Comparison of ENCODE assay signal across 12 mouse cellular contexts in genomic region chr1:137952777-137953176, GRCm38 (mm10).
DNase-seq lines count a peak whose midpoint lies in the region; ATAC-seq and TF ChIP-seq lines count a peak whose summit lies in the region.
"Had no signal": no experiment of that assay in that cellular context is flagged by ENCODE, and none has a peak within 500 bp of the region (broad histone marks: within the 10 kb centered on the region; RNA-seq: fewer than 3 reads in every experiment).

No protein-coding gene starts in this region.

- DNase-seq in kidney, postnatal 36 days, result no peak
- DNase-seq in hindbrain, embryonic 10.5 days (ENCODE audit: low spot score), result no peak
- DNase-seq in lung, postnatal 0 days (ENCODE audit: low spot score), result no peak
- DNase-seq in urinary bladder, postnatal 10 days (ENCODE audit: low spot score), result no peak
- DNase-seq: adrenal gland, postnatal 36 days; cerebellum, postnatal 10 days; heart, adult 2 months; liver; lung, postnatal 14 days had no signal

- TF ChIP-seq CTCF in lung, postnatal 0 days (IDR thresholded peaks at IDR 0.05), result no peak

- peaks cover 6% of the 10 kb centered on the region for H3K4me1 ChIP-seq in kidney, embryonic 15.5 days
- H3K4me1 ChIP-seq in embryonic facial prominence, embryonic 15.5 days, result peaks cover 22% of the 10 kb centered on the region
- peaks cover 10% of the 10 kb centered on the region; the same call in 1 of the 2 replicates for H3K4me1 ChIP-seq in hindbrain, embryonic 10.5 days (replicated peaks)
- H3K4me1 ChIP-seq in limb, embryonic 15.5 days, result peaks cover 13% of the 10 kb centered on the region
- no peaks in the 10 kb centered on the region for H3K4me1 ChIP-seq in lung, postnatal 0 days (ENCODE audit: insufficient read depth, low read depth, low read length)

- peaks cover 16% of the 10 kb centered on the region for H3K36me3 ChIP-seq in kidney, embryonic 15.5 days
- H3K36me3 ChIP-seq in embryonic facial prominence, embryonic 15.5 days, result peaks cover 7% of the 10 kb centered on the region
- peaks cover 41% of the 10 kb centered on the region for H3K36me3 ChIP-seq in hindbrain, embryonic 10.5 days
- H3K36me3 ChIP-seq in limb, embryonic 15.5 days, result 0 out of 2 replicates have a peak, but pooled peaks cover 8% of the 10 kb centered on the region
- no peaks in the 10 kb centered on the region for H3K36me3 ChIP-seq in lung, postnatal 0 days (ENCODE audit: insufficient read depth, low read length)

- 63% methylated on average over 1 of the region's 1 CpGs for WGBS in kidney, embryonic 15.5 days
- 81% methylated on average over 1 of the region's 1 CpGs for WGBS in embryonic facial prominence, embryonic 15.5 days
- whole genome bisulfite sequencing in hindbrain, embryonic 10.5 days, result 90% methylated on average over 1 of the region's 1 CpGs
- WGBS in limb, embryonic 15.5 days, result 48% methylated on average over 1 of the region's 1 CpGs
- WGBS in lung, postnatal 0 days, result 89% methylated on average over 1 of the region's 1 CpGs

- H3K27me3 ChIP-seq in kidney, embryonic 15.5 days, result no peaks in the 10 kb centered on the region
- no peaks in the 10 kb centered on the region for H3K27me3 ChIP-seq in embryonic facial prominence, embryonic 15.5 days
- H3K27me3 ChIP-seq in hindbrain, embryonic 10.5 days (ENCODE audit: insufficient read depth, poor library complexity, severe bottlenecking), result no peaks in the 10 kb centered on the region
- H3K27me3 ChIP-seq in limb, embryonic 15.5 days, result no peaks in the 10 kb centered on the region
- no peaks in the 10 kb centered on the region for H3K27me3 ChIP-seq in lung, postnatal 0 days (replicated peaks; ENCODE audit: insufficient read depth, low read length)

- peak overlapping the region; percentile 63 for H3K27ac ChIP-seq in kidney, embryonic 15.5 days
- H3K27ac ChIP-seq in embryonic facial prominence, embryonic 15.5 days (replicated peaks), result peak overlapping the region; percentile 68
- peak overlapping the region; percentile 35; the same call in 1 of the 2 replicates for H3K27ac ChIP-seq in hindbrain, embryonic 10.5 days
- H3K27ac ChIP-seq in limb, embryonic 15.5 days, result peak overlapping the region; percentile 59; the same call in 1 of the 2 replicates
- no peak overlapping the region for H3K27ac ChIP-seq in lung, postnatal 0 days (ENCODE audit: low read length)
- H3K27ac ChIP-seq: heart, adult 2 months had no signal

- H3K4me3 ChIP-seq in kidney, embryonic 15.5 days (replicated peaks), result no peak overlapping the region
- no peak overlapping the region for H3K4me3 ChIP-seq in embryonic facial prominence, embryonic 15.5 days (replicated peaks)
- no peak overlapping the region for H3K4me3 ChIP-seq in hindbrain, embryonic 10.5 days
- no peak overlapping the region for H3K4me3 ChIP-seq in limb, embryonic 15.5 days
- no peak overlapping the region for H3K4me3 ChIP-seq in lung, postnatal 0 days (ENCODE audit: low read depth, low read length)
- H3K4me3 ChIP-seq: heart, adult 2 months had no signal

- H3K4me2 ChIP-seq in kidney, embryonic 15.5 days, result no peak overlapping the region
- H3K4me2 ChIP-seq in embryonic facial prominence, embryonic 15.5 days (replicated peaks), result no peak overlapping the region
- no peak overlapping the region for H3K4me2 ChIP-seq in limb, embryonic 15.5 days
- H3K4me2 ChIP-seq in lung, postnatal 0 days (replicated peaks; ENCODE audit: low read depth, low read length), result no peak overlapping the region

- TF ChIP-seq EP300 in lung, postnatal 0 days (IDR thresholded peaks at IDR 0.05), result no peak

- H3K9ac ChIP-seq in kidney, embryonic 15.5 days, result no peak overlapping the region
- no peak overlapping the region for H3K9ac ChIP-seq in embryonic facial prominence, embryonic 15.5 days
- H3K9ac ChIP-seq in limb, embryonic 15.5 days, result no peak overlapping the region
- no peak overlapping the region for H3K9ac ChIP-seq in lung, postnatal 0 days (replicated peaks; ENCODE audit: low read depth)

- peak; percentile 66 for ATAC-seq in kidney, embryonic 15.5 days (replicated peaks; ENCODE audit: low FRiP score)
- no peak for ATAC-seq in embryonic facial prominence, embryonic 15.5 days (ENCODE audit: insufficient number of reproducible peaks, low FRiP score, low TSS enrichment, low read depth)
- no peak for ATAC-seq in limb, embryonic 15.5 days (ENCODE audit: insufficient number of reproducible peaks, low FRiP score, low TSS enrichment, low read depth)
- ATAC-seq in lung, postnatal 0 days, result no peak

- no peaks in the 10 kb centered on the region for H3K9me3 ChIP-seq in kidney, embryonic 15.5 days (replicated peaks)
- no peaks in the 10 kb centered on the region for H3K9me3 ChIP-seq in embryonic facial prominence, embryonic 15.5 days (replicated peaks)
- no peaks in the 10 kb centered on the region for H3K9me3 ChIP-seq in hindbrain, embryonic 10.5 days
- H3K9me3 ChIP-seq in limb, embryonic 15.5 days, result no peaks in the 10 kb centered on the region
- H3K9me3 ChIP-seq in lung, postnatal 0 days (ENCODE audit: low read length), result no peaks in the 10 kb centered on the region
